Mouse (Mus musculus) limb, embryonic 15.5 days (tissue): ENCODE measurements around the gene Spc25. TPM values are rescaled to one million over a fixed set of nuclear protein-coding genes. Genes with fewer than 3 reads are reported as not detected.

Experiments
- ATAC-seq: fragments of 200-750 bp; cut with Nextera tagmentation; 2 replicates; pipeline ENCODE4 v1.8.0; 2017; ENCODE audit warnings: low read depth, moderate TSS enrichment; ENCODE audit not compliant: insufficient number of reproducible peaks, low FRiP score, low TSS enrichment
- H3K27ac ChIP-seq: fragments of 300-500 bp; sonication (generic); 2 replicates; pipeline ENCODE4 v1.5.1; 2015; ENCODE audit warnings: moderate library complexity, mild to moderate bottlenecking, inconsistent platforms
- H3K27me3 ChIP-seq: fragments of 300-500 bp; sonication (generic); 2 replicates; pipeline ENCODE4 v1.6.1; 2015; ENCODE audit warnings: inconsistent platforms
- H3K36me3 ChIP-seq: fragments of 300-500 bp; sonication (generic); 2 replicates; pipeline ENCODE4 v1.6.1; 2015; ENCODE audit warnings: inconsistent platforms
- H3K4me1 ChIP-seq: fragments of 300-500 bp; sonication (generic); 2 replicates; pipeline ENCODE4 v1.6.1; 2015; ENCODE audit warnings: inconsistent platforms
- H3K4me2 ChIP-seq: fragments of 300-500 bp; sonication (generic); 2 replicates; pipeline ENCODE4 v1.6.1; 2015; ENCODE audit warnings: mild to moderate bottlenecking, inconsistent platforms
- H3K4me3 ChIP-seq: fragments of 300-500 bp; sonication (generic); 2 replicates; pipeline ENCODE4 v1.5.1; 2015; ENCODE audit warnings: mild to moderate bottlenecking, inconsistent platforms
- H3K9ac ChIP-seq: fragments of 300-500 bp; sonication (generic); 2 replicates; pipeline ENCODE4 v1.6.1; 2015; ENCODE audit warnings: inconsistent platforms
- H3K9me3 ChIP-seq: fragments of 300-500 bp; sonication (generic); 2 replicates; pipeline ENCODE4 v1.6.1; 2016; ENCODE audit warnings: inconsistent platforms
- WGBS: fragments of 180-500 bp; shearing (Covaris S2); methylation state at CpG from one replicate; pipeline ENCODE4 v1.1.7; 2015; 5-methylcytosine and 5-hydroxymethylcytosine counted together
- polyA plus RNA-seq: library from polyadenylated mRNA; unstranded; fragments of >200 nt; fragmentation: Nextera tagmentation; extraction: Ambion mirVana; gene quantifications from 2 replicates; pipeline ENCODE4 v1.2.1, GENCODE M21; 2015

The Spc25 gene
- 132 TPM in 2 replicates for polyA plus RNA-seq

GRCm38 (mm10) chr2:69205791-69206351 is at the start of gene Spc25:
Spc25 (minus strand) TSS chr2:69206194.
- Histone ChIP-seq H3K27me3 (no peaks in the 10 kb centered on the region), H3K9me3 (no peaks in the 10 kb centered on the region), H3K4me1 (peaks cover 9% of the 10 kb centered on the region), H3K27ac (no peak within 1 kb of the TSS), H3K4me2 (peak within 1 kb of the TSS; percentile 68), H3K36me3 (peaks cover 16% of the 10 kb centered on the region), H3K4me3 (peak within 1 kb of the TSS; percentile 67), H3K9ac (peak within 1 kb of the TSS; percentile 67)
- WGBS: under 1% methylated on average over 46 of the region's 46 CpGs
- peak; percentile 98 for ATAC-seq

DNA sequence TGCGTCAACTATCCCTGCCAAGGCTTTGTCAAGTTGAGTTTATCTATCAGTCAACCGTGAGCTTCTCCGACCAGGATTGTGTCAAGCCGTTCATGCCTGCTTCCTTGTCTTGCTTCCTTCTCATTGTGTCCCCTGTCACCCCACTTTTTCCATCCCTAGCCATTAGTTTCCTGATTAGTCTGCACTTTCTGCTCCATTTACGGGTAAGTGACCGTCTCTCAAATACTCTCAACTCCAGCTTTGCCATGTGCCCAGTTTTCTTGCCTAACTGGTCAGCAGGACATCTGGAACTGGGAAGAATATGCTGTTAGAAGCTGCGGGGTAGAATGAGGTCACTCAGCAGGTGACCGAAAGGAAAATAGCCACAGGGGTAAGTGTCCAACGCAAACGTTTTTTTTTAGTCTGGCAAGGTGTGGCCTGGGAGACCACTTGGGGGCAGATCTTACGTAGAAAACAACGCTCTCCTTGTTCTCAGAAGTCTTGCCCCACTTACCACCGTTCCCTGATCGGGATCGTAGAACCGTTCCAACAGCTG is 42.3 kb upstream of the Spc25 start:
- H3K9me3 ChIP-seq: no peaks in the 10 kb centered on the region
- no peak overlapping the region for H3K4me2 ChIP-seq
- no peak overlapping the region for H3K27ac ChIP-seq
- WGBS: 55% methylated on average over 16 of the region's 16 CpGs
- no peaks in the 10 kb centered on the region for H3K36me3 ChIP-seq
- H3K4me3 ChIP-seq: no peak overlapping the region
- no peak overlapping the region for H3K9ac ChIP-seq
- H3K4me1 ChIP-seq: no peaks in the 10 kb centered on the region
- no peaks in the 10 kb centered on the region for H3K27me3 ChIP-seq
- ATAC-seq: no peak

- Histone ChIP-seq H3K9ac (no peak overlapping the region), H3K4me1 (no peaks in the 10 kb centered on the region), H3K27me3 (no peaks in the 10 kb centered on the region), H3K27ac (no peak overlapping the region), H3K9me3 (no peaks in the 10 kb centered on the region), H3K4me3 (no peak overlapping the region), H3K4me2 (no peak overlapping the region), H3K36me3 (no peaks in the 10 kb centered on the region)
- WGBS: 87% methylated on average over 1 of the region's 1 CpGs
- no peak for ATAC-seq
These were observed 41.1 kb upstream of the Spc25 start for GRCm38 (mm10) chr2:69247081-69247480.

- no peaks in the 10 kb centered on the region for H3K36me3 ChIP-seq
- no peak overlapping the region for H3K4me2 ChIP-seq
- WGBS: 35% methylated on average over 2 of the region's 2 CpGs
- H3K4me3 ChIP-seq: no peak overlapping the region
- no peak overlapping the region for H3K27ac ChIP-seq
- no peaks in the 10 kb centered on the region for H3K4me1 ChIP-seq
- no peaks in the 10 kb centered on the region for H3K27me3 ChIP-seq
- no peak overlapping the region for H3K9ac ChIP-seq
- no peaks in the 10 kb centered on the region for H3K9me3 ChIP-seq
- no peak for ATAC-seq
These were observed 38.9 kb upstream of the Spc25 start for GRCm38 (mm10) chr2:69244924-69245323.

DNA sequence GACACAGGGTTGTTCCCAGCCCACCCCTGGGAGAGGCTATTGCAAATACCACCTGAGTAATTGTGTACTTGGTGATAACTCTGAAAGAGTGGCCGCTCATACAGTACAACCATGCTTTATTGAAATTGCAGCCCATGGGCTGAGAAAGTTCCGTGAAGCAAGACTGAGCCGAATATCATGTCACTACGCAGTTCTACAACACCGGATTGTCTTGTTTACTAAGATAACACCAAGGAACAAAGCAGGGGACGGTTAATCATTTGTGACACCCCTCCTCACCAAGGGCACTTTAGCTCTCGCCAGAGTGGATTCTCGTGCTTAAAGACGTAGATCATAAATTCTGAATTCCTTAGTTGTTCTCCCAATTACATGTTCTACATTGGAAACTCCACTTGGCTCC is 33.3 kb upstream of the Spc25 start:
- Histone ChIP-seq H3K27me3 (no peaks in the 10 kb centered on the region), H3K27ac (no peak overlapping the region), H3K9me3 (no peaks in the 10 kb centered on the region), H3K4me1 (no peaks in the 10 kb centered on the region), H3K9ac (no peak overlapping the region), H3K36me3 (no peaks in the 10 kb centered on the region), H3K4me3 (no peak overlapping the region), H3K4me2 (no peak overlapping the region)
- ATAC-seq: no peak
- WGBS: 78% methylated on average over 9 of the region's 9 CpGs

- H3K4me3 ChIP-seq: no peak overlapping the region
- no peaks in the 10 kb centered on the region for H3K36me3 ChIP-seq
- H3K27ac ChIP-seq: no peak overlapping the region
- H3K9me3 ChIP-seq: no peaks in the 10 kb centered on the region
- no peaks in the 10 kb centered on the region for H3K4me1 ChIP-seq
- no peaks in the 10 kb centered on the region for H3K27me3 ChIP-seq
- no peak overlapping the region for H3K9ac ChIP-seq
- WGBS: 77% methylated on average over 5 of the region's 5 CpGs
- no peak for ATAC-seq
- no peak overlapping the region for H3K4me2 ChIP-seq
These were observed 29.1 kb upstream of the Spc25 start for GRCm38 (mm10) chr2:69234976-69235678.

- no peak for ATAC-seq
- H3K9ac ChIP-seq: no peak overlapping the region
- H3K27me3 ChIP-seq: no peaks in the 10 kb centered on the region
- H3K4me1 ChIP-seq: no peaks in the 10 kb centered on the region
- H3K4me3 ChIP-seq: no peak overlapping the region
- H3K27ac ChIP-seq: no peak overlapping the region
- no peaks in the 10 kb centered on the region for H3K9me3 ChIP-seq
- H3K4me2 ChIP-seq: no peak overlapping the region
- no peaks in the 10 kb centered on the region for H3K36me3 ChIP-seq
These were observed 26.1 kb upstream of the Spc25 start for GRCm38 (mm10) chr2:69232101-69232500.

DNA sequence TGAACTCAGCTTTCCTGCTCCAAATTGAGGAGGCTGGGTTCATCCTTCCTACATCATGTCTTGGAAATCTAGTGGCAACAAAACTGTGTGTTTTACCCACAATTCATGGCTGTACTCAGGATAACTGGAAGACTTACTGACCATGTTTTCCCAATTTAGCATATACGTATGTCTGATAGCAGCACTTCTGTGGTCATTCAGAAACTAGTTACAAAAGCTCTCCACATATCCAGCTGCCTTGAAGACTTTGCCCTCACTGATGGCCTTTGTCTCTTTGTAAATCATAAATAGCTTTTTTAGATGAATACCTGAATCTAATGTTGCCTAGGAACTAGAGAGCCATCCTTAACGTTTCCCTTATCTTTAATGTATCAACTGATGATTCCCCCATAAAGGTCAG is 24.1 kb upstream of the Spc25 start:
- Histone ChIP-seq H3K4me1 (no peaks in the 10 kb centered on the region), H3K27me3 (no peaks in the 10 kb centered on the region), H3K4me2 (no peak overlapping the region), H3K4me3 (no peak overlapping the region), H3K36me3 (no peaks in the 10 kb centered on the region), H3K27ac (no peak overlapping the region), H3K9ac (no peak overlapping the region), H3K9me3 (no peaks in the 10 kb centered on the region)
- WGBS: 84% methylated on average over 2 of the region's 2 CpGs
- ATAC-seq: no peak

DNA sequence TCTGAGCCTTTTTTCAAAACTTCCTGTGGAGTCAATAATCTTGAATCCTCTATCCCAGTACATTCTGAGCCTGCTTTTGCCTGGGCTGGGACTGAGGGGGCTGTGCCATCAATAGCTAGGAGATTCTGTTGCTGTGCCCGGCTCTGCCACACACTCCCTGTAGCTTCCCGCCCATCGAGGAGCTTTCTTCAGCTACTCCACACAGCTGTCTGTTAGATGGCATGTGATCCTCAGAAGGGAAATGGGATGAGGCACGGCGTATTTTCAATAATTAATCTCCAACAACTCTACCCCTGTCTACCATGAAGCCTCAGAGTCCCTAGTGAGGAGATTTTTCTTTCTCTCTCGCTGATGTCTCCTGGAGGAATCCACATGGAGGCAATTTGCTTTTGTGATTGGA is 22.6 kb upstream of the Spc25 start:
- ATAC-seq: no peak
- Histone ChIP-seq H3K27me3 (no peaks in the 10 kb centered on the region), H3K4me3 (no peak overlapping the region), H3K4me2 (no peak overlapping the region), H3K9me3 (no peaks in the 10 kb centered on the region), H3K9ac (no peak overlapping the region), H3K27ac (no peak overlapping the region), H3K36me3 (no peaks in the 10 kb centered on the region), H3K4me1 (no peaks in the 10 kb centered on the region)
- WGBS: 86% methylated on average over 6 of the region's 6 CpGs

- Histone ChIP-seq H3K4me2 (no peak overlapping the region), H3K4me3 (no peak overlapping the region), H3K27ac (no peak overlapping the region), H3K4me1 (no peaks in the 10 kb centered on the region), H3K9ac (no peak overlapping the region), H3K9me3 (no peaks in the 10 kb centered on the region), H3K36me3 (no peaks in the 10 kb centered on the region), H3K27me3 (no peaks in the 10 kb centered on the region)
- ATAC-seq: no peak
- 93% methylated on average over 9 of the region's 9 CpGs for WGBS
These were observed 20.9 kb upstream of the Spc25 start for GRCm38 (mm10) chr2:69226876-69227275.

GRCm38 (mm10) chr2:69224724-69225123 is 18.7 kb upstream of the Spc25 start:
- WGBS: 55% methylated on average over 2 of the region's 2 CpGs

GRCm38 (mm10) chr2:69222815-69223214 is 16.8 kb upstream of the Spc25 start:
- WGBS: 83% methylated on average over 10 of the region's 10 CpGs
- Histone ChIP-seq H3K4me3 (no peak overlapping the region), H3K9ac (no peak overlapping the region), H3K4me1 (no peaks in the 10 kb centered on the region), H3K27me3 (no peaks in the 10 kb centered on the region), H3K36me3 (no peaks in the 10 kb centered on the region), H3K9me3 (no peaks in the 10 kb centered on the region), H3K27ac (no peak overlapping the region), H3K4me2 (no peak overlapping the region)
- ATAC-seq: no peak

More at GRCm38 (mm10) chr2:69224724-69225123, 18.7 kb upstream of the Spc25 start:
- no peak for ATAC-seq
- no peak overlapping the region for H3K27ac ChIP-seq
- no peaks in the 10 kb centered on the region for H3K27me3 ChIP-seq
- no peaks in the 10 kb centered on the region for H3K4me1 ChIP-seq
- H3K36me3 ChIP-seq: no peaks in the 10 kb centered on the region
- no peaks in the 10 kb centered on the region for H3K9me3 ChIP-seq
- H3K4me3 ChIP-seq: no peak overlapping the region
- H3K4me2 ChIP-seq: no peak overlapping the region
- no peak overlapping the region for H3K9ac ChIP-seq
